Mouse (Mus musculus) spleen, adult 2 months (tissue): Measurements from ENCODE around the gene Usp22. TPM values are rescaled to one million over a fixed set of nuclear protein-coding genes. Genes with fewer than 3 reads are reported as not detected.

Experiments
- DNase-seq, 2 experiments: peaks; one replicate each; pipeline versions ENCODE4 v3.0.0 to v3.0.0-alpha.2; 2012 to 2021; ENCODE audit warnings: low spot score in 2 of 2, low read depth in 1 of 2
- H3K27ac ChIP-seq: fragments of 200-500 bp; 2 replicates; pipeline ENCODE4 v1.5.1; 2012; ENCODE audit warnings: low read length, inconsistent platforms; ENCODE audit not compliant: insufficient read depth
- H3K27me3 ChIP-seq: fragments of 200-500 bp; 2 replicates; pipeline ENCODE4 v1.6.1; 2012; ENCODE audit warnings: mild to moderate bottlenecking, moderate library complexity, low read length, inconsistent platforms; ENCODE audit not compliant: control insufficient read depth, insufficient read depth
- H3K36me3 ChIP-seq: fragments of 200-500 bp; 2 replicates; pipeline ENCODE4 v1.6.1; 2012; ENCODE audit warnings: mild to moderate bottlenecking, low read length, inconsistent platforms; ENCODE audit not compliant: control insufficient read depth, insufficient read depth
- H3K4me1 ChIP-seq: fragments of 200-500 bp; 2 replicates; pipeline ENCODE4 v1.6.1; 2011; ENCODE audit warnings: inconsistent platforms; ENCODE audit not compliant: control insufficient read depth, insufficient read depth, insufficient read length
- H3K4me3 ChIP-seq: fragments of 200-500 bp; 2 replicates; pipeline ENCODE4 v1.5.1; 2011; ENCODE audit warnings: mild to moderate bottlenecking, inconsistent platforms; ENCODE audit not compliant: insufficient read depth, insufficient read length; ENCODE audit errors: extremely low read depth
- CTCF ChIP-seq: fragments of 200-500 bp; IDR thresholded peaks from 2 replicates; pipeline ENCODE4 v1.5.1; 2011; ENCODE audit warnings: mild to moderate bottlenecking, inconsistent platforms; ENCODE audit not compliant: insufficient read depth, insufficient read length, insufficient replicate concordance; ENCODE audit errors: extremely low read depth
- POLR2A ChIP-seq: fragments of 200-500 bp; IDR thresholded peaks from 2 replicates; pipeline ENCODE4 v1.6.1; 2011; ENCODE audit warnings: low read depth, low read length, inconsistent platforms
- WGBS: fragments of 180-500 bp; shearing (Covaris S2); methylation state at CpG from one replicate; pipeline ENCODE4 v1.1.7; 2018; 5-methylcytosine and 5-hydroxymethylcytosine counted together
- polyA plus RNA-seq: library from polyadenylated mRNA; depleted of rRNA; stranded (reverse); fragments of >200 nt; gene quantifications from 2 replicates; pipeline ENCODE4 v1.2.3, GENCODE M21; 2012

The Usp22 gene
- polyA plus RNA-seq, 1 experiment = 17.5 TPM

GRCm38 (mm10) chr11:61129305-61129704 is 45.5 kb downstream of the Usp22 start:
- Histone ChIP-seq H3K27ac (no peak overlapping the region), H3K4me1 (peaks cover 3% of the 10 kb centered on the region; the same call in 1 of the 2 replicates), H3K4me3 (no peak overlapping the region), H3K36me3 (no peaks in the 10 kb centered on the region), H3K27me3 (no peaks in the 10 kb centered on the region)
- no peak for DNase-seq
- 62% methylated on average over 10 of the region's 10 CpGs for WGBS
- no peak for TF ChIP-seq POLR2A
- no peak for TF ChIP-seq CTCF

- H3K27me3 ChIP-seq = no peaks in the 10 kb centered on the region
- 84% methylated on average over 8 of the region's 8 CpGs for WGBS
- H3K4me3 ChIP-seq = no peak overlapping the region
- no peak for DNase-seq
- TF ChIP-seq CTCF (no peak), POLR2A (no peak)
- H3K36me3 ChIP-seq = no peaks in the 10 kb centered on the region
- peaks cover 16% of the 10 kb centered on the region; the same call in 1 of the 2 replicates for H3K4me1 ChIP-seq
- H3K27ac ChIP-seq = no peak overlapping the region
Measured at GRCm38 (mm10) chr11:61127421-61128055, 47.3 kb downstream of the Usp22 start.

DNA sequence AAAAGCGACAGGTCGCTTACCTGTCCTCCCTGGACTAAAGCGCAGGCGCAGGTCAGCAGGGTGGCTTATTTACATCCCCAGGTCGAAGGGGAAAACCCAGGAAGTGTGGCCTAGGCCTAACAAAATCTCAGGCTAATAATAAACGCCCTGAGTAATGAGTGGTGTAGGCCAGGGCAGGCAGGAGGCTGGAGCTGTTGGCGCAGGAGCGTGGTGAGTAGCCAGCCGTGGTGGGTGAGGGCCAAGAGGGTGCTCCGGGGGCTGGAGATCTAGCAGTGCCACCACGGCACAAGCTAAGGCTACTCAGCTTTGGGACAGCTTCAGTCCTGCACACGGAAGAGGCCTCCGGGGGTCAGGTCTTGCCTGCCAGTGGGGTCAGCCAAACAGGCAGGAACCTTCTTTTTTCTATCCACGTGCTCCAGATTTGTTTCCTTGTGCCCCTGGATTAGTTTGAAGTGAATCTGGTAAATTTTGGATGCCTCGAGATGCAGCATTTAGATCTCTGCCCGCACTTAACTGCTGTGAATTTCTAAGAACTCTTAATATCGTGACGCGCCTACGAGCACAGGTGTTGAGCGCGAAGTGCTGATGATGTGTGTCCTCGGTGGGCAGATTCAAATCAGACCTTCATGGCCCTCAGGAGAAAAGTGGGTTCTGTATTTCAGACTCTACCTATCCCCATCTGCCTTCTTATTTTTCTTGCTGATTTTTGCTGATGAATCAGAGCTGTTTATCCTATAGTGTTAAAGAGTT is 48.1 kb downstream of the Usp22 start, which contains the start of gene Tnfrsf13b:
Gene Tnfrsf13b (plus strand): TSS at position 150 of the 750 bp plus-strand sequence.
- Histone ChIP-seq H3K27me3 (no peaks in the 10 kb centered on the region), H3K36me3 (no peaks in the 10 kb centered on the region), H3K4me1 (peaks cover 17% of the 10 kb centered on the region; the same call in 1 of the 2 replicates), H3K27ac (peak within 1 kb of the TSS; percentile 70), H3K4me3 (peak within 1 kb of the TSS; percentile 52)
- TF ChIP-seq POLR2A (no peak; the same call in 1 of the 2 replicates), CTCF (no peak)
- DNase-seq = peak in 1 of 2 experiments; percentile 72
- WGBS = 58% methylated on average over 23 of the region's 23 CpGs

DNA sequence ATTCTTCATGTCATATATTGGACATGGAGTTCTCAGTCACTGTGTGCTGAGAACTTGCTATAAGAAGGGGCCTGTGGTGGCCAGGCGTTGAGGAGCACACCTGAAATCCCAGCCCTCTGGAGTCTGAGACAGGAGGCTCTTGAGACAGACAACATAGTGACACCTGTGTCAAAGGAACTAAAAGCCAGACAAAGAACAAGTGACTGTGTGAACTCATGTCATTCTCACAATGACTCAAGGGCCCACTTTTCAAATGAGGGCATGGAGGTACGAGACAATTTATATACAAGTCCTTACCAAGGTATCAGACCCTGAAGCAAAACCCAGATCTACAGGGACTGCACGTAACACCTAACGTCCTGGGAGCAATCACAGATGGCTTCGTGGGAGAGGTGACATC is 48.9 kb downstream of the Usp22 start:
- no peak for DNase-seq
- Histone ChIP-seq H3K36me3 (no peaks in the 10 kb centered on the region), H3K27me3 (no peaks in the 10 kb centered on the region), H3K27ac (0 out of 2 replicates have a peak overlapping the region, but pooled peaks have one; percentile 16), H3K4me1 (peaks cover 17% of the 10 kb centered on the region; the same call in 1 of the 2 replicates), H3K4me3 (no peak overlapping the region)
- 83% methylated on average over 5 of the region's 5 CpGs for WGBS
- TF ChIP-seq POLR2A (no peak), CTCF (no peak)

GRCm38 (mm10) chr11:61123886-61124285 is 51.0 kb downstream of the Usp22 start:
- Histone ChIP-seq H3K27ac (0 out of 2 replicates have a peak overlapping the region, but pooled peaks have one; percentile 2), H3K36me3 (no peaks in the 10 kb centered on the region), H3K27me3 (no peaks in the 10 kb centered on the region), H3K4me1 (peaks cover 17% of the 10 kb centered on the region; the same call in 1 of the 2 replicates), H3K4me3 (no peak overlapping the region)
- WGBS = 84% methylated on average over 3 of the region's 3 CpGs
- DNase-seq = no peak
- TF ChIP-seq POLR2A = no peak

DNA sequence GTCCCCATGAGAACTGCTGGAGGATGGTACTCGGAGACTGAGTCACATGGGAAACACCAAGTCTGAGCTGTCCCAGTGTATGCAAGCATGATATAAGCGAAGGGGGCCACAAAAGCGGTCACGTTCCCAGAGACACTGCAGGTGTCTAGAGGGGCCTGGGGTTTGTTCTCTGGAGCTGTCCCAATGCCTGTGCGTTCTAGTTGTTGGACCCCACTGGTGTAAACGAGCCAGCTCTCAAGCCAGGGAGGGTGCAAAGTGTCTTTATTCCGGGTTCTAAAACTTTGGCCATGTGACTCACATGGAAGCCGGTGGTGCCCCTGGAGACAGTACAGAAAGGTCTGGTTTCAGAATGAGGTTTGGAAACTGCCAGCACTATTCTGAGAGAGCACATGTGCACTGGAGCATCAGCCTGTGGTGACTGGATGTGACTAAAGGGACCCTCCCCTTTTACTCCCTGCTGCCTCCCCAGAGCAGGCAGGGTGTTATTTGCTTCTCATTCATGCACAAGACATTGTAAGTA is 52.0 kb downstream of the Usp22 start:
- Histone ChIP-seq H3K36me3 (no peaks in the 10 kb centered on the region), H3K4me1 (peaks cover 17% of the 10 kb centered on the region; the same call in 1 of the 2 replicates), H3K27ac (peak overlapping the region; percentile 75), H3K27me3 (no peaks in the 10 kb centered on the region), H3K4me3 (no peak overlapping the region; the same call in 1 of the 2 replicates)
- peak in 1 of 2 experiments; percentile 52 for DNase-seq
- WGBS = 35% methylated on average over 8 of the region's 8 CpGs
- TF ChIP-seq POLR2A = no peak
- no peak for TF ChIP-seq CTCF

GRCm38 (mm10) chr11:61122283-61122768 is 52.5 kb downstream of the Usp22 start:
- Histone ChIP-seq H3K4me1 (peaks cover 19% of the 10 kb centered on the region; the same call in 1 of the 2 replicates), H3K27ac (peak overlapping the region; percentile 75), H3K4me3 (no peak overlapping the region), H3K36me3 (no peaks in the 10 kb centered on the region), H3K27me3 (no peaks in the 10 kb centered on the region)
- WGBS = 69% methylated on average over 9 of the region's 9 CpGs
- TF ChIP-seq CTCF = no peak
- no peak for TF ChIP-seq POLR2A
- DNase-seq = no peak
